Mouse (Mus musculus): ENCODE data around the gene Srsy. TPM values are rescaled to one million over a fixed set of nuclear protein-coding genes. Genes with fewer than 3 reads are reported as not detected.
"Not testable (repeated sequence)": the region's sequence is repeated elsewhere in the genome, so short reads cannot be mapped to it uniquely, and the experiment has no call there.

Srsy gene
- total RNA-seq (2021), result not detected

DNA sequence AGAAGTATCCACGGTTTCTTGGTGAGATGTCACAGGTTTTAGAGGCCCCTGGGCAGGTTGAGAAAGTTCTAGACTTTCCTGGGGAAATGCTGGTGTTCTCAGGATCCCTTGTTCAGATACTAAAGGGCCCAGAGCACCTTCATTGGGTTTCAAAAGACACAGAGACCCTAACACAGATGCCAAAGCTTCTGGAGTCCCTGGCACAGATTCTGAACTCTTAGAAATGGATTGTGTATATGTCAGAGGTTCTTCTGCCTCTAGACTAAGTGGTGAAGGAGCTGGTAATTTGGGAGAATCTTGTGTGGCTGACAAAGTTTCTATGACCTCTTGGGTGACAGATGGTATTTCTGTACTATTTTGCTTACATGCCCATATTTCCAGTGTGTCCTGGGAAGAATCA is at the start of gene Srsy:
TSS of gene Srsy (minus strand) at position 101 of the 400 bp plus-strand sequence.
- not testable (repeated sequence) for DNase-seq

Other genes with a start within 250 kb of the Srsy start
- gene Gm21904, start 91.1 kb downstream of the Srsy start, total RNA-seq (2021), result not detected
- not detected for gene Gm20772, start 62.6 kb downstream of the Srsy start, total RNA-seq (2021)
- gene Gm20831, start 62.6 kb downstream of the Srsy start, total RNA-seq (2021), result not detected
- gene Gm21764, start 124.5 kb upstream of the Srsy start, total RNA-seq (2021), result not detected
- gene Ssty1, start 151.8 kb upstream of the Srsy start, total RNA-seq (2021), result not detected